ENCODE assay signal across 1 mouse cellular context in genomic region chr17:56958667-56959066, GRCm38 (mm10).
TF ChIP-seq lines count a peak whose summit lies in the region.

No protein-coding gene starts in this region.

TF ChIP-seq in CH12.LX, 34 proteins besides CTCF, POLR2A, EP300 and RAD21:
- TF ChIP-seq GABPA (IDR thresholded peaks at IDR 0.05; ENCODE audit: insufficient replicate concordance, low read depth, low read length): no peak
- TF ChIP-seq USF1 (IDR thresholded peaks at IDR 0.05; ENCODE audit: low read depth, low read length): no peak
- TF ChIP-seq ZNF384 (IDR thresholded peaks at IDR 0.05; ENCODE audit: low read depth, low read length): peak; percentile 58
- no peak for TF ChIP-seq KAT2A (IDR thresholded peaks at IDR 0.05; ENCODE audit: insufficient replicate concordance, low read length)
